Mouse (Mus musculus) urinary bladder, postnatal 36 days (tissue): ENCODE results near the gene Rnf43.

Source experiments
- DNase-seq, 2 experiments: peaks; one replicate each; pipeline ENCODE4 v3.0.0; 2022; ENCODE audit warnings: low spot score in 2 of 2, mixed read lengths in 1 of 2

Rnf43 gene

GRCm38 (mm10) chr11:87710262-87710615 is 47.7 kb downstream of the Rnf43 start:
- DNase-seq, result no peak

- no peak for DNase-seq
These were observed 49.7 kb downstream of the Rnf43 start for GRCm38 (mm10) chr11:87712188-87712587.

- DNase-seq, result no peak
These were observed 53.5 kb downstream of the Rnf43 start for GRCm38 (mm10) chr11:87715999-87716398.

GRCm38 (mm10) chr11:87719526-87719925 is 57.0 kb downstream of the Rnf43 start:
- no peak for DNase-seq

GRCm38 (mm10) chr11:87720324-87720723 is 57.8 kb downstream of the Rnf43 start:
- DNase-seq, result no peak

GRCm38 (mm10) chr11:87720839-87721238 is 58.3 kb downstream of the Rnf43 start:
- DNase-seq, result no peak

- no peak for DNase-seq
These were observed 59.6 kb downstream of the Rnf43 start for GRCm38 (mm10) chr11:87722168-87722567.

GRCm38 (mm10) chr11:87722891-87723290 is 60.4 kb downstream of the Rnf43 start:
- no peak for DNase-seq

- no peak for DNase-seq
These were observed 63.0 kb downstream of the Rnf43 start for GRCm38 (mm10) chr11:87725515-87725914.

- DNase-seq, result peak; percentile 9 to 21
These were observed 63.5 kb downstream of the Rnf43 start for GRCm38 (mm10) chr11:87725964-87726562.

- no peak for DNase-seq
These were observed 64.5 kb downstream of the Rnf43 start for GRCm38 (mm10) chr11:87727021-87727420.

GRCm38 (mm10) chr11:87727471-87727870 is 64.9 kb downstream of the Rnf43 start:
- no peak for DNase-seq

GRCm38 (mm10) chr11:87728850-87729592 is 66.5 kb downstream of the Rnf43 start:
- no peak for DNase-seq

- no peak for DNase-seq
These were observed 67.2 kb downstream of the Rnf43 start for GRCm38 (mm10) chr11:87729593-87730185.

- no peak for DNase-seq
These were observed 68.3 kb downstream of the Rnf43 start for GRCm38 (mm10) chr11:87730652-87731310.

- DNase-seq, result no peak
These were observed 71.8 kb downstream of the Rnf43 start for GRCm38 (mm10) chr11:87734346-87734745.

- no peak for DNase-seq
These were observed 73.2 kb downstream of the Rnf43 start for GRCm38 (mm10) chr11:87735691-87736090.

- peak; percentile 55 to 62 for DNase-seq
These were observed 74.2 kb downstream of the Rnf43 start for GRCm38 (mm10) chr11:87736647-87737134.

- peak; percentile 93 to 95 for DNase-seq
These were observed 74.7 kb downstream of the Rnf43 start, which contains the start of gene Supt4a for GRCm38 (mm10) chr11:87737175-87737740. Gene Supt4a (plus strand): TSS chr11:87737552.

- DNase-seq, result no peak
These were observed 81.2 kb downstream of the Rnf43 start for GRCm38 (mm10) chr11:87743691-87744090.

GRCm38 (mm10) chr11:87744964-87745363 is 82.4 kb downstream of the Rnf43 start:
- DNase-seq, result no peak
